Mouse (Mus musculus) kidney, postnatal 36 days (tissue): ENCODE results near the gene 1700017D01Rik.
"Not testable (repeated sequence)": the region's sequence is repeated elsewhere in the genome, so short reads cannot be mapped to it uniquely, and the experiment has no call there.

Experiments used
- DNase-seq, 2 experiments: peaks; one replicate each; pipeline ENCODE4 v3.0.0; 2021 to 2022; ENCODE audit warnings: mixed read lengths in 2 of 2

1700017D01Rik gene

GRCm38 (mm10) chr19:11130776-11131175 lies at the start of gene 1700017D01Rik:
Gene 1700017D01Rik (minus strand): TSS chr19:11130876.
- DNase-seq, result not testable (repeated sequence)

DNA sequence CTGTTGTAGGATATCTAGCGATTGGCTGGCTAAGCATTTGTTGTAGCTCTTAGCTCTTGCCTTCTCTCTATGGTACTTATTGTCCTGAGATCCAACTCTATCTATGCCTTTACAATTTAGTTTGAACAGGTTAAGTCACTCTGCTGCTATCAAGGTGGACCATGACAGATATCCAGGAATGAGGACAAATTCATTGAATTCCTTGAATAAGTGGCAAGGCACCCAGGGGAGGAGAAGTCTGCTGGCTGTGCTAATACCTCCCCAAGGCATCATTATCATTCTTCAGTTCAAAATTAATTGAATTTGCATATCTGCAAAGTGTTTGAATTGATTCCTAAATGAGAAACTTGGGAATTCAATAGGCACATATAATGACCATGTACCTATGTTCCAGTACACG lies 46.8 kb upstream of the 1700017D01Rik start:
- DNase-seq, result no peak

GRCm38 (mm10) chr19:11165172-11165571 lies 34.5 kb upstream of the 1700017D01Rik start, which contains the start of gene 1700025F22Rik:
Gene 1700025F22Rik (minus strand): TSS chr19:11165320.
- DNase-seq, result peak in 1 of 2 experiments; percentile 40

DNA sequence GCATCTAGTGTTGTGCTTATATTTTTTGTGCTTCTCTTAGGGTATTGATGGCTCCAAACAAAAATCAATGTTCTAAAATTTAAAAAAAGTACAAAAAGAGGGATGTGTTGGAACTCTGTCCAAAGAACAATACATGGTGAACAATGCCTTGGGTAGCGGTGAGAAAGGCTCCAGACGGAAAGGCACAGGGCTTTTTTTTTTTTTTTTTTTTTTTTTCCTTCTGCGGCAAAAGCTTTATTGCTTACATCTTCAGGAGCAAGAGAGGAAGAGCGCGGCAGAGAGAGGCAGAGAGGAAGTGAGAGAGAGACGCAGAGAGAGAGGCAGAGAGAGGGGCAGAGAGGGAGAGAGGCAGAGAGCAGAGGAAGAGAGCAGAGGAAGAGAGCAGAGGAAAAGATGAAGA lies 27.2 kb upstream of the 1700017D01Rik start:
- not testable (repeated sequence) for DNase-seq

DNA sequence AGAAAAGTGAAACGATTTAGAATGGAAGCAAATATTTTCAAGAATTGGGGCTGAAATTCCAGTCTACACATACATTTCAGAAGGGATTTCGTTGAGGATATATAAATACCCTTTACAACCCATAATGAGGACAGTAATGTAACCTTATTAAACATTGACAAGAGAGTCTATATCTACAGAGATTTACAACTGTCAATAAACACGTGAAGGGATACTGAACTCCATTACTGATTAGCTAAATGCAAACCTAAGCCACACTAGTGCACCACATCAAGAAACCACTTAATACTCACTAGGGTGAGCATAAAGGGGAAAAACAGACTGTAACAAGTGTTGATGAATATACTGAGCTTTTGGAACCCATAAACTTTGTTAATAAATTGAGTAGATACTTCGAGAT lies 4.7 kb upstream of the 1700017D01Rik start:
- no peak for DNase-seq

- no peak for DNase-seq
Measured at GRCm38 (mm10) chr19:11134852-11135251, 4.2 kb upstream of the 1700017D01Rik start.

- no peak for DNase-seq
Measured at GRCm38 (mm10) chr19:11129702-11130101, 974 bp downstream of the 1700017D01Rik start.

GRCm38 (mm10) chr19:11121016-11121420 lies 9.7 kb downstream of the 1700017D01Rik start:
- DNase-seq, result peak; percentile 2 to 8

DNA sequence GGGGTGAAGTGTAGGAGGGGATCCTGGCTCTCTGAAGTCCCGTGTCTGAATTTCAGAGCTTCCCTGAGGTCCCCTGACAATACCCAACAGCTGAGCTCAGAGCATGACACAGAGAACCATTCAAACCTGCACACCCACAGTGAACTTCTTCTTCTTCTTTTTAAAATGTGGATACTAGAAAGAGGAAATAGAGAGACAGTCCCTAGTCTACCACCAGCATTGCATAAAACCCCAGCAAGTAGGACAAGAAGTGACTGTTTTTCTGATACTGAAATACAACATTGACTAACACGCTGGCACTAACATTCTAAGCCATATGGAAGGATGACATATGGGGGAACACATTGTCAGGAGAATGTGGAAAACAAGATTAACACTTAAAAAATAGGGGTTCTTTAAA lies 11.3 kb downstream of the 1700017D01Rik start:
- no peak for DNase-seq

DNA sequence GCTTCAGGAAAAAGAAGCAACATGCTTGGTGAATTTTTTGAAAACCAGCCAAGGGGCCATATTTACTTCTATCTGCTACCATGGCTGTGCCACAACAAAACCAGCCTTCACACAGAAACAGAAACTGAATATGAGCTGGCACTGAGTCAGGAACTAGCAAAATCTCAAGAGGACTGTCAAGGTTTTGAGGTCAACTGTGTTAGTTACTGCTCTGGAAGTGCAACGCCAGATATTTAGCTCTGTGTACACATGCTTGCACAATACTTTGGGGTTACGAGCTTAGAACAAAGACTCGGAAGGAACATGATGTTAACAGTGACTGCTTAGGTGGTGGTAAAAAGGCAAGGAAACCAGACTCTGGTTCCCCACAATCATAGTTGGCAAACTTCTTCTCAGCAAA lies 22.9 kb downstream of the 1700017D01Rik start:
- DNase-seq, result no peak

DNA sequence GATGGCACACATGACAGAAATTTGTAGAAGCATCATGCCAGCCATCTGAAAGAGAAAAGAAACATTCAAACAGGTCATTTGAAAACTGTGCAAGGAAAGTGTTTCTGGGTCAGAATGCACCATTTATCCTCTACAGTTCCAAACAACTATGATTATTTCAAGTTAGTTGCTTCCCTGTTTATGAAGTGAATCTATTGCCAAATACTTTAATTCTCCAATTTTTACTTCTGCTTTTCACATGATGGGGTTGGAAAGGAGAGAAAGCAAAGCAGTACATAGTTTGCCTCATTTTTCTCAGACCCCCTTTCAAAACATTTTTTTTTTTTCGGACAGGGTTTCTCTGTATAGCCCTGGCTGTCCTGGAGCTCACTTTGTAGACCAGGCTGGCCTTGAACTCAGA lies 28.8 kb downstream of the 1700017D01Rik start:
- DNase-seq, result no peak

- no peak for DNase-seq
Measured at GRCm38 (mm10) chr19:11098401-11098800, 32.3 kb downstream of the 1700017D01Rik start.

DNA sequence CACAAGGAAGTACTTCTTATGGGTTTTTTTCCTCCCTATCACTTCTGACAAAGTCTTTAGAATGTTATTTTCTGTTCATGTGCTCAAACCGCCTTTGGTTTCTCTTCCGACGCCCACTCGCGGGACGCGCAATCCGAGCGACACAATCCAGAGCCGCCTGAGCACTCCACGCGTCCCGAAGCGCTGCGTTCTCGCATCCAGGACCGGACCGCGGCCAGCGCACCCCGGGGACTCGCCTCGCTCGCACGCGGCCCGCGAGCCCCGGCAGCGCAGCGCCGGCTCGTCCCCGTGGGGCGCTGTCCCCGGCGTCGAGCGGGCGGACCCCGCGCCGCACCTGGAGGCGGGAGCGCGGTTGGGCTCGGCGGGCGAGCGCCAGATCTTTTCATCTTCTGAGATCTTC lies 38.5 kb downstream of the 1700017D01Rik start:
- DNase-seq, result not testable (repeated sequence)

DNA sequence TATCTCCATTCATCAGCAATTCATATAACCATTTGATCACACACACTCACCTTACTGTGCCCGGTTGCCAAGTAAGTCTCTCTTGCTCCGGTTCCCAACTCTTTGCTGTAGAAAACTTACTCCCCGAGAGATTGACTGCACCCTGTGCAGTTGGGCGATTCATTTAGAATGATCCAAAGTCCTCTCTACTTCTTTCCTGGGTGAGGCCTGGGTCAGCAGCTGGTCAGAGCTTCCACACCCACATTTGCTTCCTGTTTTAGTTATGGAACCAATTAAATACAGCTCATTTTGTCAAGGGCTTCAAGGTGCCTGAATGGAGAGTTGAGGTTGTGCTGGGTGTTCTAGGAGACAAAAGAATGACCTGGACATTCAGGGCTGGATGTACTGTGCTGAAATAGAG lies 49.7 kb downstream of the 1700017D01Rik start, which contains the start of gene Ms4a8a:
Ms4a8a (minus strand) TSS at position 169 of the 400 bp plus-strand sequence.
- DNase-seq, result no peak

- DNase-seq, result no peak
Measured at GRCm38 (mm10) chr19:11070364-11070763, 60.3 kb downstream of the 1700017D01Rik start.

DNA sequence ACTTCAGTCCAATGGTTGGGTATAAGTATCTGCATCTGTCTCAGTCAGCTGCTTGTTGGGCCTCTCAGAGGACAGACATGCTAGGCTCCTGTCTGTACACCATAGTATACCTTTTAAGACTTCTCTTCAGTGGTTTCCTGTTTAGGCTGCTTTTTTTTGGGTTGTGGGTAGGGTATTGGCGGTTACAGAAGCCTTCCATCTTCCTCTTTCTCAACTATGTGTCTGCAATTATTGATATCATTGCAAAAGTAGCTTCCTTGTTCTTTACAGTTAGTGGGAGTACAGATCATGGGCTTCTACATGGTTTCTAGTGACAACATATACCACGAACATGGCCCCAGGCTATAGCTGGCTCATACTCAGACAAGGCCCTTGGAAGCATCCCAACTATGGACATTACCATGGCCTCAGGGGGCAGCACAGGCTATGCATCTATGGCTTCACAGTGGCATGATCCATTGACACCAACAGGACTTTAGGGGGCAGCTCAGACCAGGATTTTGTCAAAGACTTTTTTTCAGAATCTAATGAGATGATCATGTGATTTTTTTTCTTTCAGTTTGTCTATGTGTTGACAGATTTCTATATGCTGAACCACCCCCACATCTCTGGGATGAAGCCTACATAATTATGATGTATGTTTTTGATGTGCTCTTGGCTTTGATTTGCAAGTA lies 65.3 kb downstream of the 1700017D01Rik start:
- no peak for DNase-seq

DNA sequence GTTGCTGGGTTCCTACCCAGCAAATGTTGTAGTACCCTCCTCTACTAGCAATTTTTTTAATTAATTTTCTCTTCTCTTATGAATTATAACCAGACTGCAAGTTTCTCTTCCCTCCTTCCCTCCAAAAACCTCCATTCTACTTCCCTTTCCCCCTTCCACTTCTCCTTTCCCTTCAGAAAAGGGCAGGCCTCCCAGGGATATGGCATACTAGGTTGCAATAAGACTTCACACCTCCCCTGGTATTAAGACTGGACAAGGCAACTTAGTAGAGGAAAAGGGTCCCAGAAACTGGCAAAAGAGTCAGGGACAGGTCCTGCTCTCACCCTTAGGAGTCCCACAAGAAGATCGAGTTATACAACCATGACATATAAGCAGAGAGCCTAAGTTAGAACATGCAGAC lies 69.8 kb downstream of the 1700017D01Rik start:
- no peak for DNase-seq

DNA sequence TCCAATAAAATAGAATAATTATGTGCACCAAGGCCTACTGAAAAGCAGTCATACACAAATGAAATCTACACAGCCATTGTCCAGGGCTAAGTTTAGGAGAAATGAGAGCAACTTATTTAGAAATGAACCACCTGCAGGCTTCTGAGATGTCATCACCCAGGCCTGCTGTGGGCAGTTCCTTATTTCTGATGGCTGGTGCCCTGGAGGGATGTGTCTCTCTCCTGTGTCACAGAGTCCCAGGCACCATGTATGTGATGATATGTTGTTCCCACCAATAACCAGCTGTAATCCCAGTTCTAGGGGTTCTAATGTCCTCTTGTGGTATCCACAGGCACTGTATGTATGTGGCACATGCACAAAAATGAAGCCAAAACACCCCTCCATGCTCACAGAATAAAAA lies 70.7 kb downstream of the 1700017D01Rik start:
- no peak for DNase-seq

- DNase-seq, result not testable (repeated sequence)
Measured at GRCm38 (mm10) chr19:11055700-11056099, 75.0 kb downstream of the 1700017D01Rik start.

DNA sequence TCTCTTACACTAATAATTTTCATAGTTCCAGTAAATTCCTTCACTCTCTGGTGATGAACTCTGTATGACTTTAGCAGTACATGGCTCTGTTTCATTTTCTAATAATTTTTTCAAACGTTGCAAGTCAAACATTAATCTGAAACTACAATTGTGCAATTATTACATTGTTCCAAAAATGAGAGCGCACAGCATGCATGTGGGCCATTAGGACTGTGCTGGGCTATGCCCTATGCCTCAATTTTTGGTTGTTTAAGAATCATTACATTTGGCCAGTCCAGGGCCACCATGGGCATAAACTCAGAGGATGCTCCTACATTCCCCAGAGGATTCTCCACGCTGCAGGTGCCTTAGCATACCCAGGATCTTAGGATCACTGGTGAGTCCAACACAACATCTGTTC lies 77.4 kb downstream of the 1700017D01Rik start:
- no peak for DNase-seq

GRCm38 (mm10) chr19:11052877-11053276 lies 77.8 kb downstream of the 1700017D01Rik start:
- DNase-seq, result no peak

GRCm38 (mm10) chr19:11050286-11050685 lies 80.4 kb downstream of the 1700017D01Rik start:
- DNase-seq, result no peak

DNA sequence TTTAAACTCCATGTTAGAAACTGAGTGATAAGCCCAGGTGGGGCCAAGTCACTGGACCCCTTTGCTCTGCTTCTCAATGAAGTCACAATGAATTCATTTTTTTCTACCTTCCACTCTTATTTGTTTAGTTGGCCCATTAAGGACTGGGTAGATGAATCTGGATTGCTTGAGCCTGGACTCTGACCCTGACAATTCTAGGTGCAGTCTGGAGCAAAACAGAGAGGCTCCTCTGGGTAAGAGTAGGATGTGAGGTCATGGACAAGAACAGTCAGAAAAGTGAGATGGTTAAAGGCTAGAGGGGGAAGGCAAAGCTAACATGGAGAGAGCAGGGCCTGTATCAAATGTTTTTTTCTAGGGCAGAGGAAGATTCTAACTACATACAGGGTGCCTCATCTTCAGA lies 81.2 kb downstream of the 1700017D01Rik start:
- no peak for DNase-seq

- DNase-seq, result no peak
Measured at GRCm38 (mm10) chr19:11048503-11048902, 82.2 kb downstream of the 1700017D01Rik start.

GRCm38 (mm10) chr19:11048009-11048408 lies 82.7 kb downstream of the 1700017D01Rik start:
- no peak for DNase-seq
